Mouse (Mus musculus): ENCODE results near the gene Cntnap1. TPM values are rescaled to one million over a fixed set of nuclear protein-coding genes. Genes with fewer than 3 reads are reported as not detected.

Cntnap1 gene
- total RNA-seq, 1 experiment, result 0.18 TPM

DNA sequence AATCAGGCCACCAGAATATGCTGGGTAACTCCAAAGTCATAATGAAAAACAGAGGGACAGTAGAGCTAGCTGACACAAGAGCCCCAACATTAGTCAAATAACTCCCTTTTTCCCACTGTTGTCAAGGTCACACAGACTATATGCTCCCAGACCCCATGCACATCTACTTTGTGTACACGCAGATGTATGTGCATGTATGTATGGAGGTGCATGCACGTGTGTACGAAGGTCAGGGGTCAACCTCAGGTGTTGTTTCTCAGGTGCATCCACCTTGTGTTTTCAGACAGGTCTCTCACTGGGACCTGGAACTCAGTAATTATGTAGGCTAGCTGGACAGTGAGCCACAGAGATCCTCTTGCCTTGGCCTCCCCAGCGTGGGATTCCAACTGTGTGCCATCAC, 15.1 kb downstream of the Cntnap1 start:
- H3K9ac ChIP-seq (ENCODE audit: insufficient read depth, low read depth, low read length, poor library complexity, severe bottlenecking), result no peak overlapping the region
- H3K27ac ChIP-seq (ENCODE audit: insufficient read depth, low read depth, low read length, poor library complexity, severe bottlenecking), result no peak overlapping the region
- TF ChIP-seq MAFK (IDR thresholded peaks at IDR 0.05; ENCODE audit: insufficient read depth, low read depth, low read length) (no peak), ZC3H11A (IDR thresholded peaks at IDR 0.05; ENCODE audit: borderline replicate concordance, low read depth, low read length) (no peak), CHD2 (IDR thresholded peaks at IDR 0.05; ENCODE audit: low read depth, low read length) (no peak), HCFC1 (IDR thresholded peaks at IDR 0.05; ENCODE audit: borderline replicate concordance, insufficient read depth, low read length) (no peak), ZNF384 (IDR thresholded peaks at IDR 0.05; ENCODE audit: low read depth, low read length) (no peak)
- H3K9me3 ChIP-seq (ENCODE audit: control insufficient read depth, insufficient read depth, low read depth, low read length), result no peaks in the 10 kb centered on the region
- H3K4me1 ChIP-seq (ENCODE audit: control insufficient read depth in 2 of 2, insufficient read depth in 2 of 2, low read length in 2 of 2, poor library complexity in 1 of 2), result peaks cover 0 to 17% of the 10 kb centered on the region in 2 experiments; a peak in 2 of 4 replicates
- H3K4me3 ChIP-seq (ENCODE audit: insufficient read depth in 1 of 2, low read depth in 1 of 2, low read length in 2 of 2, poor library complexity in 1 of 2, severe bottlenecking in 1 of 2), result no peak overlapping the region
- in situ Hi-C loops (cut with MboI; ENCODE audit: low sequenced_read_pairs in 2 of 2, unreplicated experiment in 2 of 2), result no loop called here
- no peaks in the 10 kb centered on the region for H3K36me3 ChIP-seq (ENCODE audit: control insufficient read depth, insufficient read depth, low read length, poor library complexity, severe bottlenecking)
- DNase-seq (ENCODE audit: low read depth, low spot score), result no peak

DNA sequence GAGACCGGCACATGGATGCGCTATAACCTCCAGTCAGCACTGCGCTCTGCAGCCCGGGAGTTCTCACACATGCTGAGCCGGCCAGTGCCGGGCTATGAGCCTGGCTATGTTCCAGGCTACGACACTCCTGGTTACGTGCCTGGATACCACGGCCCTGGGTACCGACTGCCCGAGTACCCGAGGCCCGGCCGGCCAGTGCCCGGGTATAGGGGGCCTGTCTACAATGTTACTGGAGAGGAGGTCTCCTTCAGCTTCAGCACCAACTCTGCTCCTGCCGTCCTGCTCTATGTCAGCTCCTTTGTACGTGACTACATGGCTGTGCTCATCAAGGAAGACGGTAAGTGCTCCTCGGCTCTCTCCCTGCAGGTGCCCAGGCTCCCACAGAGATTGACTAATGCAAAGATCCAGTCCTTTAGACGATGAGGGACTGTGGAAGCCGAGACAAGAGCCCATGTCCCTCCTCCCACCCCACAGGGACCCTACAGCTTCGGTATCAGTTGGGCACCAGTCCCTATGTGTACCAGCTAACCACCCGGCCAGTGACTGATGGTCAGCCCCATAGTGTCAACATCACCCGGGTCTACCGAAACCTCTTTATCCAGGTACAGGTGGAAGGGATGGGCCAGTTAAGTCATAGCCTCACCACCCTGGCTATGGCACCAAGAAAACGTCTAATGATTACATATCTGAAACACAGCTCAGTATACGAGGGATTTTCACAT, 16.4 kb downstream of the Cntnap1 start:
- Histone ChIP-seq H3K4me1 (ENCODE audit: control insufficient read depth in 2 of 2, insufficient read depth in 2 of 2, low read length in 2 of 2, poor library complexity in 1 of 2) (peaks cover 0 to 28% of the 10 kb centered on the region in 2 experiments; a peak in 2 of 4 replicates), H3K4me3 (ENCODE audit: insufficient read depth in 1 of 2, low read depth in 1 of 2, low read length in 2 of 2, poor library complexity in 1 of 2, severe bottlenecking in 1 of 2) (no peak overlapping the region), H3K27ac (ENCODE audit: insufficient read depth, low read depth, low read length, poor library complexity, severe bottlenecking) (no peak overlapping the region), H3K9ac (ENCODE audit: insufficient read depth, low read depth, low read length, poor library complexity, severe bottlenecking) (no peak overlapping the region), H3K9me3 (ENCODE audit: control insufficient read depth, insufficient read depth, low read depth, low read length) (no peaks in the 10 kb centered on the region), H3K36me3 (ENCODE audit: control insufficient read depth, insufficient read depth, low read length, poor library complexity, severe bottlenecking) (no peaks in the 10 kb centered on the region)
- in situ Hi-C loops (cut with MboI; ENCODE audit: low sequenced_read_pairs in 2 of 2, unreplicated experiment in 2 of 2), result no loop called here
- DNase-seq (ENCODE audit: low read depth, low spot score), result no peak
- TF ChIP-seq ZC3H11A (IDR thresholded peaks at IDR 0.05; ENCODE audit: borderline replicate concordance, low read depth, low read length) (no peak), ZNF384 (IDR thresholded peaks at IDR 0.05; ENCODE audit: low read depth, low read length) (no peak), CHD2 (IDR thresholded peaks at IDR 0.05; ENCODE audit: low read depth, low read length) (no peak), HCFC1 (IDR thresholded peaks at IDR 0.05; ENCODE audit: borderline replicate concordance, insufficient read depth, low read length) (no peak), MAFK (IDR thresholded peaks at IDR 0.05; ENCODE audit: insufficient read depth, low read depth, low read length) (no peak)

DNA sequence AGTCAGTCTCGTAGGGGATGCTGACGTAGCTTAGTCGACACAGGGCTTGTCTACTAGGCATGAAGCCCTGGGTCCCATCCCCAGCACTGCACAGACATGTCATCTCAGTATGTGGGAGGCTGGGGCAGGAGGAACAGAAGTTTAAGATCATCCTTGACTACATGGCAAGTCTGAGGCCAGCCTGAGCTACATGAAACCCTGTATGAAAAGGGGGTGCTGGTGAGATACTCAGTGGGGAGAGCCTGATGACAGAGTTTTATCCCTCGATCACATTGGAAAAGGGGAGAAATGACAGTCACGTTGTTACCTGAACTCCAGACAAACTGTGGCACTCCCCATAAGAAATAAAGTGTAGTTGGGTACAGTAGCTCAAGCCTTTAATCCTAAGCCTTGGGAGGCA, 17.2 kb downstream of the Cntnap1 start:
- H3K4me1 ChIP-seq (ENCODE audit: control insufficient read depth in 2 of 2, insufficient read depth in 2 of 2, low read length in 2 of 2, poor library complexity in 1 of 2), result peaks cover 0 to 28% of the 10 kb centered on the region in 2 experiments; a peak in 2 of 4 replicates
- in situ Hi-C loops (cut with MboI; ENCODE audit: low sequenced_read_pairs in 2 of 2, unreplicated experiment in 2 of 2), result no loop called here
- no peak for DNase-seq (ENCODE audit: low read depth, low spot score)
- H3K4me3 ChIP-seq (ENCODE audit: insufficient read depth in 1 of 2, low read depth in 1 of 2, low read length in 2 of 2, poor library complexity in 1 of 2, severe bottlenecking in 1 of 2), result no peak overlapping the region
- H3K27ac ChIP-seq (ENCODE audit: insufficient read depth, low read depth, low read length, poor library complexity, severe bottlenecking), result no peak overlapping the region
- H3K9me3 ChIP-seq (ENCODE audit: control insufficient read depth, insufficient read depth, low read depth, low read length), result no peaks in the 10 kb centered on the region
- TF ChIP-seq ZNF384 (IDR thresholded peaks at IDR 0.05; ENCODE audit: low read depth, low read length) (no peak), MAFK (IDR thresholded peaks at IDR 0.05; ENCODE audit: insufficient read depth, low read depth, low read length) (no peak), HCFC1 (IDR thresholded peaks at IDR 0.05; ENCODE audit: borderline replicate concordance, insufficient read depth, low read length) (no peak), CHD2 (IDR thresholded peaks at IDR 0.05; ENCODE audit: low read depth, low read length) (no peak), ZC3H11A (IDR thresholded peaks at IDR 0.05; ENCODE audit: borderline replicate concordance, low read depth, low read length) (no peak)
- H3K9ac ChIP-seq (ENCODE audit: insufficient read depth, low read depth, low read length, poor library complexity, severe bottlenecking), result no peak overlapping the region
- H3K36me3 ChIP-seq (ENCODE audit: control insufficient read depth, insufficient read depth, low read length, poor library complexity, severe bottlenecking), result 0 out of 2 replicates have a peak, but pooled peaks cover 1% of the 10 kb centered on the region

DNA sequence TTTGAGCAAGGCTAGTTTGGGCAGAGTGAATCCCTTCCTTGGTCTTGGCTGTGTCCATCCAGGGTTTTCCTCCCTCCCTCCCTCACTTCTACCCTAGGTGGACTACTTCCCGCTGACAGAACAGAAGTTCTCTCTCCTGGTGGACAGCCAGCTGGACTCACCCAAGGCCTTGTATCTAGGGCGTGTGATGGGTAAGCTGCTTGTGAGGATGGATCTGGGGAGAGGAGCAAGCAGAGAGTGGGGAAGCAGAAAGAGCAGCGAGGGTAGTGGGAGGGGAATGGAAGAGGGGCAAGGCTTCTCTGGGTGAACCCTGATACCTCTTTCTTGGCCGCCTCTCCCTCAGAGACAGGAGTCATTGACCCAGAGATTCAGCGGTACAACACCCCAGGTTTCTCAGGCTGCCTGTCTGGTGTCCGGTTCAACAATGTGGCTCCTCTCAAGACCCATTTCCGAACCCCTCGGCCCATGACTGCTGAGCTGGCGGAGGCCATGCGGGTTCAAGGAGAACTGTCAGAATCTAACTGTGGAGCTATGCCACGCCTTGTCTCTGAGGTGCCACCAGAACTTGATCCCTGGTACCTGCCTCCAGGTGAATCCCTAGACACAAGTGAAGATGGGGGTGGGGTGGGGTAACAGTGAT, 18.0 kb downstream of the Cntnap1 start:
- in situ Hi-C loops (cut with MboI; ENCODE audit: low sequenced_read_pairs in 2 of 2, unreplicated experiment in 2 of 2), result no loop called here

More for the DNA sequence above, 18.0 kb downstream of the Cntnap1 start:
- no peaks in the 10 kb centered on the region for H3K9me3 ChIP-seq (ENCODE audit: control insufficient read depth, insufficient read depth, low read depth, low read length)
- DNase-seq (ENCODE audit: low read depth, low spot score), result no peak
- H3K27ac ChIP-seq (ENCODE audit: insufficient read depth, low read depth, low read length, poor library complexity, severe bottlenecking), result no peak overlapping the region
- no peak overlapping the region for H3K9ac ChIP-seq (ENCODE audit: insufficient read depth, low read depth, low read length, poor library complexity, severe bottlenecking)
- no peak for TF ChIP-seq ZC3H11A (IDR thresholded peaks at IDR 0.05; ENCODE audit: borderline replicate concordance, low read depth, low read length)
- TF ChIP-seq HCFC1 (IDR thresholded peaks at IDR 0.05; ENCODE audit: borderline replicate concordance, insufficient read depth, low read length), result no peak
- no peak for TF ChIP-seq ZNF384 (IDR thresholded peaks at IDR 0.05; ENCODE audit: low read depth, low read length)
- TF ChIP-seq CHD2 (IDR thresholded peaks at IDR 0.05; ENCODE audit: low read depth, low read length), result no peak
- no peak for TF ChIP-seq MAFK (IDR thresholded peaks at IDR 0.05; ENCODE audit: insufficient read depth, low read depth, low read length)
- peaks cover 7% of the 10 kb centered on the region; the same call in 1 of the 2 replicates for H3K36me3 ChIP-seq (ENCODE audit: control insufficient read depth, insufficient read depth, low read length, poor library complexity, severe bottlenecking)
- peaks cover 0 to 28% of the 10 kb centered on the region in 2 experiments; a peak in 2 of 4 replicates for H3K4me1 ChIP-seq (ENCODE audit: control insufficient read depth in 2 of 2, insufficient read depth in 2 of 2, low read length in 2 of 2, poor library complexity in 1 of 2)
- no peak overlapping the region for H3K4me3 ChIP-seq (ENCODE audit: insufficient read depth in 1 of 2, low read depth in 1 of 2, low read length in 2 of 2, poor library complexity in 1 of 2, severe bottlenecking in 1 of 2)
